Mouse (Mus musculus) heart, adult 18-20 months (tissue): ENCODE results near the gene Nlrc5. TPM values are rescaled to one million over a fixed set of nuclear protein-coding genes. Genes with fewer than 3 reads are reported as not detected.

Experiments used
- DNase-seq, 2 experiments: peaks; one replicate each; pipeline ENCODE4 v3.0.0; 2021 to 2022; ENCODE audit warnings: mixed read lengths in 1 of 2
- microRNA-seq, 2 experiments: library from miRNA; unstranded; fragments of <30 nt; microRNA quantifications; one replicate each; pipeline ENCODE4 v1.2.0; 2022
- total RNA-seq, 2 experiments: library from RNA; stranded (reverse); gene quantifications; 2 replicates each; pipeline ENCODE4 v1.2.3; 2021

Nlrc5 gene
- total RNA-seq, 2 experiments from 2014 or later: 4.0 to 8.8 TPM

DNA sequence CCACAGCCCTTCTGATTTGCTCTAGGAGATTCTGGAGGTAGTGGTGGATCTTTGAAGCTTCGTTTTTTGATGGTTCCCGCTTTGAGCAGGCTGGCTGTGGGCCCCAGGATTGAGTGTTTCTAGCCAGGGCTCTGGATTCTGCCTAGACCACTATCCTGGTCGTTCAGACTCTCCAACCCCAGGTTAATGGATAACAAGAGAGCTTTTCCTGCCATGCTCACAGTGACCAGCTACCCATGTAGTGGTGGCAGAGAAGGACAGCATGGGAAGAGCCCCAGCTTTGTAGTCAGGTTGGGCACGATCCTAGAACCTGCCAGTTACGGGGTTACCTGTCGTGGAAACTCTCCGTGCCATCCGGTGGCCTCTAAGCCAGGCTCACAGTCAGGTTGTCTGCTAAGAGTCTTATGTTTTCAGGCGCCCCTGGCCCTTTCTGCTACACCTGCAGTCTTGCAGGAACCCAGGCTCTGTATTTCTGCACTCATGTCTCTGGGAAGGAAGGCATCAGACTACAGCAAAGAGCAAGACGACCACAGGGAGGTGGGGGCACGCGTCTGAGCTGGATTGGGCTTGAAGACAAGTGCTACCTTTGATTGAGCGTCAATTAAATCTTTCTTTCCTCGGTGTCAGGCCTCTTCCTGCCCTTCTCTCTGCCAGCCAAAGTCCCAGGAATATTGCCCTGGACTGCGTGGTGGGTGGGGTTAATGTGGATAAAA is 132.4 kb downstream of the Nlrc5 start:
- no peak for DNase-seq

DNA sequence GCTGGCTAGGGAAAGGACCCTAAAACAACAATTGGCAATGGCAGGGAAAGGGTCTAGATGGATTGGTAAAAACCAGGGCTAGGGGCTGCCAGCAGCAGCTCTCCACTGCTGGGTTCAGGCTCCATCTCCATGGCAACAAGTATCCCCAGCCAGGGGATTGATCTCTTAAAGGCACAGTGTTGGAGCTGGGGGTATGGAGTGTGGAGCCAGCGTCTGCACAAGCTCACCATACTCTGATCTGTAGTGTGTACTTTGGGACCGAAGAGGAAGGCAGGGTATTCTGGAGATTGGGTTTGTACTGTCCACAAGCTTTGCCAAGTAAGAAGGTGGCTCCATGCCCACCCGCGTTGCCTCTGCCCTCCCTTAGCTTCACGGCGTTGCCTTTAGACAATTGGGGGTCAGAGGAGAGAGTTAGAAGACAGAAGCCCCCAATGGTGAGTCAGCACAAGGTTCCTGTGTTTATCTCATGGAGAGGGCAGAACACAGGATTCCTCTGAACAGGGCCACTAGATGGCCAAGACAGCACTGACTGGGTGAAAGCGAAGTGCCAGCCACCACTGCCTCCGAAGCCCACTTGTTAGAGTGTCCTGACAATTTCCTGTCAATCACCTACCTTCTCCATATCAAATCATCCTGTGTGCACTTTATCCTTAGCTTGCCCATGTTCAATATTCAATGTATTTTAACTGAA is 133.1 kb downstream of the Nlrc5 start:
- no peak for DNase-seq

DNA sequence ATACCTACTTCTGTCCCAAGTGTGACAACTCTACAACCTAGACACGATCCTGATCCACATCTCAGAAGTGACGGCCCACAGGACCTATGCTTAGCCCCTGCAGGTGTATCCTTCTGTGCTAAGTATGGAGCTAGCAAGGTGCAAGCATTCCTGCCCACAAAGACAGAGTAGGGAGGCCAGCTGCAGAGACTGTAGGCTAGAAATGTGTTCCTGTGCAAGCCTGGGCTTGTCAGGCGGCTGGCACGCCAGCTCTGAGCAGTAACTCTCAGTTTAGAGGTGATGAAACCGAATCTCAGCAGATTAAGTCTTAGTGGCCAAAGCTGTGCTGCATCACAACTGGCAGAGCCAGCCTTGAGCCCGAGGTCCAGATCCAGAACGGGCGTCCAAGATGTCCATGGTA is 133.9 kb downstream of the Nlrc5 start:
- no peak for DNase-seq

DNA sequence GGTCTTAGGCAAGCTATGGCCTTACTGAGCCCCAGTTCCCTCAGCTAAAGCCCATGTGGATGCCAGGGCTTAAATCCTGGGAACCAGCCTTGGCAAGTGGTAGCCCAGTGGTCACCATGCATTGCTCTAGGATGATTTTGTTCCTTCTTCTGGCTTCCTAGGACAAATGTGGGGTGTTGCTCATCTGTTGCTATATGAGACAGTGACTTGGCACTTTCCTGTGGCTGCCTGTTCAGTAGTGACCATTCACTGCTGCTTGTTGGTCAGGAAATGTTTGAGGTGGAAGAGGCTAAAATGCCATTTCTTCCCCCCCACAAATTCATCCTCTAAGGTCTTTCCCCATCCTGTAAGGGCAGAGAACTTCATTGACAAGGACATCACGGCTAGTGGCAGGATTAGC is 135.3 kb downstream of the Nlrc5 start:
- no peak for DNase-seq

DNA sequence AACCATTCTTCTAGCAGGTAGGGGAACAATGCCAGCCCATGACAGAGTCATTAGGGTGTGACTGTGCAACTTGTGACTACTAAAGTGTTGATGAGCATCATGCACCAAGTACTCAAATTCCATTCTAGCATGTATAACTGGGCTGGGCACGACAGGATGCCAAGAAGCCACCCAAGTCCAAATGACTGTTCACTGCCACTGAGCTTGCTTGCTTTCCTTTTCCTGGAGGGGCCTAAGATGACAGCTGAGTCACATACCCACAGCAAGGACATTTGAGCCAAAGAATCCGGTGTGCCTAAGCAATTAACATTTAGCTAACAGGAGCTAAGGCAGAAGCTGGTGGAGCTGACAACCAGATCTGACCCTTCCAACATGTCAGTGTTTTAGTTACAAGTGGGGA is 137.7 kb downstream of the Nlrc5 start:
- DNase-seq: no peak

DNA sequence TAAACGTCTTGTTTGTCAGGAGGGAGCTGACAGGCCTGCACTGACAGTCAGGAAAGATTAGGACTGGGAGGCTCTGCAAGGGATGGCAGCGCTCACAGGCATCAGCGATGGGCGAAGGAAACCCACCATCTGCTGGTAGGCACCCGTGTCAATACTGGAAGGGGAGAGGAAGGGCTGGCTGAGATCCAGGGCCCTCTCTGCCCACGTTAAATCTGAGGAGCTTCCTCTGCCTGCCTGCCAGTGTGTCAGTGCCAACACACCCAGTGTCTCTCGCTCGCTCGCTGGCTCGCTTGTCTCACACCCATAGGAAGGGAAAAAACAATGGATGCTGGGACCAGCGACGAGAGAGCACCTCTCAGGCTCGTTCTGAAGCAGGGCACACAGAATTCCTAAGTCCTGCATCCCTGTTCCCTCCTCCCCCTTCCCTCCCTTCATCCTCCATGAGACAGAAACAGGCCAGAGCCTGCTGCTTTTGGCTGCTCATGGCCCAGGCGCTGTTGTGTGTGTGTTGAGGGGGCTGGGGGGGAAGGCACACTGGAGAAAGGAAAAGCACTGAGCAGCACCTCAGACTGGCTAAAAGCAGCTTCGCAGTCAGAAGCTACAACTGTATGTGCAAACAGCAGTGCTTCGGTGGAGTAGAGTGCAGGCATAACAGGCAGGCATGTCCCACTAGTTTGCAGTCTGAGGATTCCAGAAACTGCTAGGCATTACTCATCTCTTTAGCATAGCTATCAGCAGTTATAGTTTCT is 140.2 kb downstream of the Nlrc5 start:
- no peak for DNase-seq

DNA sequence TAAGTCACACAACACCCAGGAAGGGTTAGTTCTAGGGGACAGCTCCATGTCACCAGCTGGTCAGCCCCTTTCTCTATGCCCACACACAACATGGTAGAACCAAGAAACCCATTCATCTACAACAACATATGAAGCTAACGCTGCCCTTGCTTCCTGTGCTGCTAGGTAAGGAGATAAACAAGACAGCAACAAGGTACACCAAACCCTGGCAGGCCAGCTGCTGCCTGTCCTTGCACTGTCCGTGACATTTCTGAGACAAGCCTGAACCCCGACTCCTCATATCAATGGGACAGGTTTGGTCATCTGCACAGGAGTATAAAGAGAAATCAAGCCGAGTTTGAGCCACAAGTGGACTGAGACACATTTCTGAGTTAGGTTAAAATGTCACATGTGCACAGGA is 141.0 kb downstream of the Nlrc5 start:
- no peak for DNase-seq

Small RNA genes lying within 50 kb of the gene (microRNA-seq; reads per million reads assigned to microRNA genes)
- 0 reads per million in 2 experiments for gene Mir7072

Other genes with a start within 250 kb of the Nlrc5 start
- 10 to 100 TPM; 15.6 to 16.2 TPM for gene Nup93, start 219.8 kb upstream of the Nlrc5 start, total RNA-seq
- gene Slc12a3, start 105.2 kb upstream of the Nlrc5 start, total RNA-seq: under 1 TPM; 0.12 to 0.41 TPM
- gene Herpud1, start 47.9 kb upstream of the Nlrc5 start, total RNA-seq: 100 to 1,000 TPM; 204 to 275 TPM
- 1 to 10 TPM; 3.8 to 3.9 TPM for gene Cpne2, start 98.6 kb downstream of the Nlrc5 start, total RNA-seq
- gene Rspry1, start 167.6 kb downstream of the Nlrc5 start, total RNA-seq: 10 to 100 TPM; 10.9 to 11.7 TPM
- gene Fam192a, start 167.6 kb downstream of the Nlrc5 start, total RNA-seq: 10 to 100 TPM; 19.7 to 22.0 TPM
- 10 to 100 TPM; 91.1 to 97.5 TPM for gene Arl2bp, start 232.2 kb downstream of the Nlrc5 start, total RNA-seq